Mouse (Mus musculus) kidney, postnatal 4 days (tissue): ENCODE data around the gene Disp1.

Source experiments
- DNase-seq, 2 experiments: peaks; one replicate each; pipeline ENCODE4 v3.0.0; 2021; ENCODE audit warnings: mixed read lengths in 2 of 2

The Disp1 gene

DNA sequence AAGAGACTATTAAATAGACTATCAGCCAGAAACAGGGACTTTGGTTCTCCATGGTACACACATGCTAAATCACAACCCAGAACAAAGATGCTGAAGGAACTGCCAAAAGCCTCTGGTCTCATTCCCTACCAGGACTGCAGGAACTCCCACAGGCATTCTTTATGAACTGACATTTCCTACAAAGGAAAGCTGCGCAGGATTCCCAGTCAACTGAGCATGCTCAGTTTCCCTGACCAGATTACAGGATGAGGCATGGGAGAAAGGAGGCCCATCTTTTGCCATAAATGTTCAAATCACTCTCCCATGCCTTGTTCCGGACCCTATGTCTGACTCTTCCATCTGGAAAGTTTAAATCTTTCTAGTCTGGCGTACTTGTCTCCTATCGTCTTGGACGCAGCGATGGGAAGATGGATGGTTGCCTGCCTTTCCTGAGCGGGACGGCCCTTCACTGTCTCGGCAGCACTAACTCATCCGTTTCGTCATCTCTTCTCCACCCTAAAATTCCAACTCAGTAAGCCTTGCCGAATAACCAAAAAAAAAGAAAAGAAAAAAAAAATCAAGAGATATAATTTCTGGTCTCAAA, 100.9 kb downstream of the Disp1 start:
- DNase-seq, result peak in 1 of 2 experiments; percentile 46

DNA sequence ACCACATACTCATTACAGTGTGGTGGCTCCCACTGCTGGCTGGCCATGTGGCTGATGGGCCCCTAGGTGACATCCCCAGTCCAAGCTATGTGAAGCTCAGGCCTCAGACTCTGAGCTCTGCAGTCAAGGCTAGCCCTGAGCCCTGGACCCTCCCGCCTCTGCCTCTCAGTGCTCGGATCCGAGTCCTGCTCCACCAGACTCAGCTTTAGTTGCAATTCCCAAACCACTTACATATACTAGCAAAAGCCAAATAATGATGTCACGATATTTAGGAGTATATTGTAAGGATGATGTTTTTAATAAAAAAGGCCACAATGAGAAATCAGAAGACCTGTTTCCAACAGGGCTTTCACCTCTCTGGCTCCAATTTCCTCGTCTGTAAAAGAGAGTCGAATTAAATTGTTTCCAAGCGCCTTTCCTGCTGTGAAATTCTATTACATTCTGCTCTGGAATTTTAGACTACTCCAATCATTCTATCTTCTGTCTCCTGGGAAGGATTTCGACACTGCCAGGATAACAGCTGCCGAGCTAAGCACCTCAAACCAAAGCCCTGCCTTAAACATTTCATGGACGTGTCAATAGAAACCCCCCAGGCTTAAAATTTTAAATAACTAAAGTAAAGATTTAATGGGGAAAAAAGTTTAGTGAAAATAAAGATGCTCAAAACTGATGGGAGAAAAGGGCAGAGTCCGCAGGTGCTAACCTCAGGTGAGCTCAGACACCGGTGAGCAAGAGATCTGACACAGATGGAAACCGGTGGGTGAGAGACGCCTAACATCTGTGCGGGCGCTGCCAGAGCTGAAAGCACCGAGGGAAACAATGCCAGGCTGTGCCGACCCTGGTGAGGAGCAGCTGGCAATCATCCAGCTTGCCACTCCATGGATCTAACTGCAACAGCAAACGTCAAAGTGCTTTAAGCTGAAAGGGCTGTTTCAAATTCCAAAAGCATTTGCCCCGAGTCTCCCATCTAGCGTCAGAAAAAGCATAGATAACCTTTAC, 103.2 kb downstream of the Disp1 start:
- DNase-seq, result peak; percentile 43 to 60

DNA sequence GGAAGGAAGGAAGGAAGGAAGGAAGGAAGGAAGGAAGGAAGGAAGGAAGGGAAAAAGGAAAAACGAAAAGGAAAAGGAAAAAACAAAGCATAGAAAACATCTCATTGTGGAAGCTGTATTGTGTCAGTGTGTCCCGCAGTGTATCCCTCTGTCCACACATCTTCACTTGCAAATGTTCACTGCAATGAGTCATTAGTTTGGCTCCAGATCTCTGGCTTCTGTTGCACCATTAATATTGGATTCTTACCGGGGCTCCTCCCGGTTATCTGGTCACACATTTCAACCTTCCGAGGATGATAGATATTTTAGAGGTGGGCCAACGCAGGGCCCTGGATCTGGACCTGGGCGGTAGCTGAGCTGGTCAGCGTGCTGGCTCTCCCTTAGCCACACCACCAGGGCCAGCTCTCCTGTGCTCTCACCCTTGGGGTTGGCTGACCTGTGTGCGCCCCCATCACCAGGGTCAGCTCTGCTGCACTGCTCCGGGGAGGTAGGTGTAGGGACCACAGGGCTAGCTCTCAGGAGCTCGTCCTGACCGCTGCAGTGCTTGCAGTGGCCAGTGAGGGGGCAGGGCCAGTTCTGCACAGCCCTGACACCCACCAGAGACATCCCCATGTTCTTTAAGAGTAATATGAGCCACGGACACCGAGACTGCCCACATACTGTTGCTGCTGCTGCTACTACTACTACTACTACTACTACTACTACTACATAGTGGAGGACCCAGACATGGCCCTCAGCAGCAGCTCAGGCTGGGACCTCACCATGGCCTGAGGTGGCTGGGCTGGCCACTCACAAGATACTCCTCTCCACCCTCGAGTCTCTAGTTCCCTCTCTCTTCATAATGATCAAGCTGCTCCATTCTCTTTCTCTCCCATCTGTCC, 104.1 kb downstream of the Disp1 start:
- DNase-seq, result no peak

DNA sequence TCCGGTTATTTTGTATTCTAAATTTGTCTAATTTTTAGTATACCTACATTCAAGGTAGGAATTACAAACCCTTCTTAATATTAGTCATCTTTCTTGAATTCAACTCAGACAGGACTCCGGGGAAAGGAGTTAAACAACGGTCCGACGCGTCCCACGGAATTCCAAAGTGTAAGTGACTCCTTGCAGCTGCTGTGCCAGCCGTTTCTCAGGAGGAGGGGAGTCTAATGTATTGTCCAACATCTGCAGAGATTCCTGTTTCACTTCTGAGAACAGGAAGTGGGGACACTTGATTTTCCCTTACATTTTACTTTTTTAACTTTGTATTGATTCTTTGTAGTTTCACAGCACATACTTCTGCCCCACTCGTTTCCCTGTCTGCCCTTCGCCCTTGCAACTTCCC, 104.9 kb downstream of the Disp1 start:
- peak; percentile 51 to 69 for DNase-seq

DNA sequence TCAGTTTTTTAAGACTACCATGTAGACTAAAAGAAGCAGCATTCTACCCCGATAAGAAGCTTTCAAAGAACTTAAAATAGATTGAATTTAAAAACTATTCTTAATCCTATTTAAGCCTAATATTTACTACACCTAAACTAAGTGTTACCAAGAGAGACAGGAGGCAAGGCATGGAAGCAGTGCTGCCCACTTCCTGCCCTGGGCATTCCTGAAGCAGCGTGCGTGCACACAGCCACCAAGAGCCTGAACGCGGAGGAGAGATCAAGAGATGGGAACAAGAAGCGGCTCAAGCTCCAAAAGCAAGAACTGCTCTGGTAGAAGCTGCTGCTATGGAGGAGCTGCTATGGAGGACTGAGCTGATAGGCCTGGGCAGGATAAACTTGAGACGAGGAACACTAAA, 106.2 kb downstream of the Disp1 start:
- no peak for DNase-seq

DNA sequence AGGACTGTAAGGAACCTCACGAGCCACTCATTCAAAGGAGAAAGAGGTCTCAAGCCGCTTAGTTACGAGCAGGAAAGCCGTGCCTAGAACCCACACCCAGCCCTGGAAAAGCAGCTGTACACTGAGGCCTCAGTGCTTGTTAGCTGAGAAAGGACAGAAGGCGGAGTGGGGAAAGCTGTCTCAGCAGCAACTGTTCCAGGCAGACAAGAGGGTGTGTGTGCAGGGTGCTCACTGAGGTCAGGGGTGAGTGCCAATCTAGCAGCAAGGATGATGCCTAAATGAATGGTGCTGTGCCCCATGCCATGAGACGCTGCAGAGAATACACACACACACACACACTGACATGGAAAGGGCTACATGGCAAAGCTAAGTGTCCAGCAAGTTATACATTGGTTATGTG, 106.8 kb downstream of the Disp1 start:
- DNase-seq, result no peak

DNA sequence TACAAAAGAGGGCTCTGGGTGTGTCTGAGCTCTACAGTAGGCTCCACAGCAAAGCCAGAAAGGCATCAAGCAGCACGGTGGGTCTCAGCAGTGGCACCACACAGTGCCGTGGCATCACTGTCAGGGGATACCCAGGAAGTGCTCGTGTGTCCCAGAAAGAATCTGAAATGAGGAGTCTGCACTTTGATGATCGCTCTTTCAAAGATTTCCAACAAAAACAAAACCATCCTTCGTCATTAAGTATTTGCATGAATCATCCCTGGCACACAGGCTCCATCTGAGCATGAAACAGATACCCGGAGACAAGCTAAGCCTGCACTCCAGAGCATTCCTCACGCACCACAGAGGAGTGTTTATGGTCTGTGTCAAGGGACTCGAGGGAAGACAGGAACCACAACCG, 107.8 kb downstream of the Disp1 start:
- DNase-seq, result no peak

DNA sequence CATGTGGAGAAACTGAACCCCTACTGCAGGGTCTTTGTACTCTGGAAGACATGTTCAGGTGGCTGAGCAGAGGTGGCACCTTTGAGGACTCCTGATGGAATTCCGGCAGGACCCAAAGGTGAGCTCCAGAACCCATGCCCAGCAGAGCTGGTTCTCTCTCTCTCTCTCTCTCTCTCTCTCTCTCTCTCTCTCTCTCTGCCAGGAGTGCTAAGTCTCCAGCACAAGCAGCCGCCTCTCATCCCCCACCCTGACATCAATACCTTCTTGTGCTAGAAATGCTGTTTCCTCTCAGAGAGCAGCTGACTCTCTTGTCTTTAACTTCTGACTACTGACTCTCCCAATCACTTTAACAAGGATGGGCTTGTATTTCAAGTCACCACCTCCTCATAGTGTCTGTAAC, 113.8 kb downstream of the Disp1 start:
- DNase-seq, result no peak

DNA sequence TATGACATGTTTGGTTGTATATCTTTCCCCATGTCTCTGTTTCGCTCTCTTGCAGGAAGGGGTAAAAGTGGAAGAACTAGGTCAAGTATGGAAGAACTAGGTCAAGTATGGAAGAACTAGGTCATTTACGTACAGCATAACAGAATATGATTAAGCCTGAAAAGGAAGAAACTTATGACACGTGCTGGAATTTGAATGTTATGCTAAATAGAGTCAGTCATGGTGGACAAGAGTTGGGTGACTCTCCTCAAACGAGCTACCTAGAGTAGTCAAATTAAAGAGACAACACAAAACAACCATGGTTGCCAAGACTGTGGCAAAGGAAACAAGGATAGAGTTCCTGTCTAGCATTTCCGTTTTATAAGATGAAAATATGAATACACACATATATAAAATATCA, 116.6 kb downstream of the Disp1 start:
- no peak for DNase-seq

DNA sequence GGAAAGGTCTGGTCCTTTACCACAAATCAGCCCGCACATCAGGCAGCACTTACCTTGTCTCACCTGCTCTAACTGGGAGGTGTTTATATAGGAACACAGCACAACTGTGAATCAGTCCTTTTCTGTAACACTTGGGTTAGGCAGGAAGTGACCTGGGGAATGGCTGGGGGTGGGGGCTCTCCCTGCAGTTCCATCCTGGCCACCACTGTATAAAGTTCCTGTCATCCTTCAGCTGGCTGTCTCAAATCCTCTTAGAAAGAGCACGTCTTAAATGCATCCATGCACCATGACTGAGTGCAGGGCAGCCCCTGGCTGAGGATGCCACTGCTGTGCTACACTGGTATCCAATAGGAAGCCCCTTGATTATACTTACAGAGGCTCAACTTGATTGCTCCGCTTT, 118.5 kb downstream of the Disp1 start:
- no peak for DNase-seq

DNA sequence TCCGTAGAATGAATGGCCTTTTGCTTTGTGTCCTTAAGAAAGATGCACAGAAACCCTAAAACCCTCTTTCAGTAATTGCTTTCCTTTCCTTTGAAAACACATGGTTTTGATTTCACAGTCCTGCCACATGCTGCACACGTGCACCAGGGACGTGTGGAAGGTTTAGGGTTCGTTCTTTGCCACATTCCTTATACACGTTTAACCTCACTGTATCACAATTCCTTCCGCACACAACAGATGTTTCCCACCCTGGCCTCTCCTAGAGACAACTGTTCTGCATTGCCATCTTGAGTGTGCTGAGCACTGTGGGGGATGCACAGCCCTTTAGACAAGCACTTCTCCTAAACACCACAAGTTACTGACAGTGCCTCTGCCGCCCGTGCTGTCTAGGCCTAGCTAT, 119.2 kb downstream of the Disp1 start:
- no peak for DNase-seq

DNA sequence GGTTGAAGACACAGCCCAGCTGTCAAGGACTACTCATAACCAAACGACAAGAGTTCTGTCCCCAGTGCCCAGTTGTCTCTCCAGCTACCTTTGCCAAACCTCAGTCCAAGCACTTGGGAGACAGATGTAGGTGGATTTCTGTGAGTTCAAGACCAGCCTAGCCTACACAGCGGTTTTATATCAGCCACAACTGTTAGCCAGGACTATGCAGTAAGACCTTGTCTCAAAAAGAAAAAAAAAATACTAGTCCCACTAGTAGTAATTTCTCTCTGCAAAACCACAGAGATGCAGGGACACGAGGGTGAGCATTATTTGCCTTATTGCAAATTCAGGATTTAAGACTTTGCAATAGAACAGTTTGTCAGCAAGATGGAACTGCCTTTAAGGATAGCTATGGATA, 120.0 kb downstream of the Disp1 start:
- no peak for DNase-seq

DNA sequence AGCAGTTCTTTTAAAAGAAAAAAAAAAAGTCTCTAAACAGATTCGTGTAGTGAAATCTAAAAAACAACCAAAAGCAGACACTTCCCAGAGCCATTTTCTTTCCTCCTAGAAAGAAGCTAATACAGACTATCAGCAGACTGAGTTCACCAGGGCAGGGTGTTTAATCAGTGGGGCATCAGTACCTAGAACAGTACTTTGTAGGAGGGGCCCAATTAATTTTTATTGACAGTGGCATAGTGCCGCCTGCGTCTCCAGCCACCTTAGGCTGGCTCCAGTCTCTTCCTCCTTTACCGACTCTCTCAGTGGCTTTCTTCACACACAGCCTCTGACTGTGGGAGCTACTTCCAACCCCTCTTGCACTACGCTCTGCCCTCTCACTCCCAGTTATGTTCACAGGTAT, 121.1 kb downstream of the Disp1 start:
- no peak for DNase-seq

DNA sequence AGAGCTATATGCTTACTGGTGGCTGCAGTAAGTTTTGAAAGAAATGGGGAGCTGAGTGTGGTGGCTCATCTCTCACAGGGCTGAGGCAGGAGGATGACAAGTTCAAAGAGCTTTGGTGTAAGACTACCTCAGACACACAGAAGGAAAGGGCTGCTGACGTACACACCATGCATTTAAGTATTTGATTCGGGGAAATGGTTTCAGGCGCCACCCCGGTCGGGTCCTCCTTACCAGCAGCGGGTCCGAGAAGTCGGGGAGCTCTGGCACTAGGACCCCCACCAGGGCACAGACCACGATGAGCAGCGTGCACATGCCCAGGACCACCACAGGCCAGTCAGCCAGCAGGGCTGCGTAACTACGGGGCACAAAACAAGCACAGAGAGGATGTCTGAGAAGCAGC, 121.6 kb downstream of the Disp1 start:
- no peak for DNase-seq

DNA sequence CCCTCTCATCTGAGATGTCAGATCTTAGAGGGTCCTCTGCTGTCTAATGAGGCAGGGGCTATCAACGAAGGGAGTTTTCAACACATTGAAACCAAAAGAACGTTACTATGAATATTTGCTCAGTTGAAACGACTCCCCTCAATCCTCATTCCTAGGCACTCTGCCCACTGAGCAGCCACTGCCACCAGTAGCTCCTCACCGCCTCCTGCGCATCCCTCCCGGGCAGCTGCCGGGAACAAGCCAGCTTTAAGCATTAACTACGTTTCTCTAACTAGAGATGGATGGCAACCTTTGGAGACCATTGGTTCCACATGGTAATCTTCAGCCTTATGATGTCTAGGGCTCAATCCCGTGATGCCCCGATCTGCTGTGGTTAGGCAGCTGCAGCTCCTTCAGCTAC, 123.7 kb downstream of the Disp1 start:
- DNase-seq, result no peak

DNA sequence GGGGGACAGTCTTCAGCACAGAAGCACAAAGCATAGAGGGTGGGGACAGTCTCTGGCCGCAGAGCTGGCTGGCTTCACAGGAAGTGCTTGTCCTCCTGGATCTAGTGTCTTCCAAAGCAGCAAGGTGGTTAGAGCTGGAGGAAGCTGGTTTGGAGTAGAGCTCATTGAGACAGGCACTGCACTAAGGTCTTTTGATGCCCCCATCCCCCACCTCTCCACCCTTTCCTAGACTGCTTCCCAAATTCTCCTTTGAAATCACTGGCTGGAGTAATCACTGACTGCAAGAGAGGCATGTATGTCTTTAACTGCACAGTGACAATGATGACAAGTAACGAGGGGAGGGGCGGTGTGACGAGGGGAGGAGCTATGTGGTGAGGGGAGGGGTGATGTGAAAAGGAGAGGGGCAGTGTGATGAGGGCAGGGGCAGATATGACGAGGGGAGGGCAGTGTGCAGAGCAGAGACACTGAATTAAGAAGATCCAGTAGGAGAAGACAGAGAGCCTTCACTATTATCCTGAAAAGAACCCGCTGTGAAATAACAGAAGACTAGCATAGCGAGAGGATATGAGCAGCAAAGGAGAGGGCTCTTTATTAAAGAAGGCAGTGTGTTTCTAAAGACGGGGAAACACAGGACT, 125.8 kb downstream of the Disp1 start:
- no peak for DNase-seq

DNA sequence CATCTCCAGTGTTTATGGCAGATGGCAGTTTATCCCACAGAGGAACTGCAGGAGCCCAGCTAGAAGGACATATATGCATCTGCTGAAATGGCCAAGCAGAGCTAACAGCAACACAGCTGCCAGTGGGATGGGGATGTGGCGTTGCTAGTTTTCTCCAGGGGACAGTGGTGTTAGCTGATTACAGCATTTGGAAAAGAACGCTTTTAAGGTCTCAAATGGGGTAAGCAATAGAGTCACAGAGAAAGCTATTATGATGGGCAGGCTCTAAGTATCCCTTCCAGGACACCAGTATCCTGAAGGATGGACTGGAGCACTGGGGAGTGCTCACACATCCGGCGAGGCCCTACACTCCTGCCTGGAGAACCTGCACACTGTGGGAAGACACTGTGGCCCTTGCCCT, 129.0 kb downstream of the Disp1 start:
- no peak for DNase-seq

DNA sequence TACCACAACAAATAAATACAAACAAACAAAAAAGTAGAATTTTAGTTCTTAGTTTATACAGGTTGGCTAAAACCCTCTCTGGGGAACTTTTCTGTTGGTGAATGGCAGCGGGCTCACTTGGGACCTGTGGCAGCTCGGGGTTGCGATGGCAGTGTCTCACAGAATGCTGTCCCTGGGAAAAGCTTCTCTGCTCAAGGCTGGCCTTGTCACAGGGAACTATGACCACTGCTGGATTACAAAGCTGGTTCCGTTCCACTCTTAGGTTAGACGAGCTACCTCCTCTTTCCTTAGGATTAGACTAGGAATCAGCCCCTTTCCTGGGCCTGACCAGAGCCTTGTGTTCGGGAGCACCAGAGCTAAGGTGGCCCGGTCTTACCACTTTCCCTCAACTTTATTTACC, 130.1 kb downstream of the Disp1 start:
- DNase-seq, result no peak

DNA sequence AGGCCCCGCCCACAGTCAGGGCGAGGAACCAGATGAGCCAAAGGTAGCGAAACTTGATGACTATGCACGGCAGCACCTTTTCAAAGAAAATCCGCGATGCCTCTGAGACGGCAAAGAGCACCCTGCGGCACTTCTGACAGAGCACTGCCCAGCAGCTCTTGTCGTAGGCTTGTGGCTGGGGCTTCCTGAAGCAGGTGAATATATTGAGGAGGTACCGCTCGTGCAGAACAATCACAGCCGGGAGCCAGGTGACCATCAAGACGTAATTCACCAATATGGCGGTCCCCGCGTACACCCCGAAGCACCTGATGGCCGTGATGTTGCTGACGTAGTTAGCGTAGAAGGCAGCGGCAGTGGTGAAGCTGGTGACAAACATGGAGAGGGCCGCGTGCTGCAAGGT, 132.7 kb downstream of the Disp1 start:
- no peak for DNase-seq

DNA sequence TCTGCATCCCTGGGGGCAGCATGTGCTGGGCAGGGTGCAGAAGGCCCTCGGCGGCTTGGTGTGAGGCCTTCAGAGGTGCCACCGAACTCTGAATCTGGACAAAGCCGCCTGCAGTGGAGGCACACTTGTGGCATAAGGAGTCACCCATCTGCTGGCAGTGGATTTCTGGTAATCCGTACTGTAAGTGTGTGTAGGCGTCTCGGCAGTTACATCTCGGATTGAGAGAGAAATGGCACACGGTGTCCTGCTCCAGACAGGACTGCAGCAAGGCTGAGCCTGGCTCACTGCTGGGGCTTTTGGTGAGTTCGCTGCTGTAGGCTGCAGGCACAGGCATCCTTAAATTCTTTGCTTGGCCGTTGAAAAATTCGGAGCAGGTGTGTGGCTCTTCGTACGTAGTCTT, 134.5 kb downstream of the Disp1 start:
- DNase-seq, result no peak

DNA sequence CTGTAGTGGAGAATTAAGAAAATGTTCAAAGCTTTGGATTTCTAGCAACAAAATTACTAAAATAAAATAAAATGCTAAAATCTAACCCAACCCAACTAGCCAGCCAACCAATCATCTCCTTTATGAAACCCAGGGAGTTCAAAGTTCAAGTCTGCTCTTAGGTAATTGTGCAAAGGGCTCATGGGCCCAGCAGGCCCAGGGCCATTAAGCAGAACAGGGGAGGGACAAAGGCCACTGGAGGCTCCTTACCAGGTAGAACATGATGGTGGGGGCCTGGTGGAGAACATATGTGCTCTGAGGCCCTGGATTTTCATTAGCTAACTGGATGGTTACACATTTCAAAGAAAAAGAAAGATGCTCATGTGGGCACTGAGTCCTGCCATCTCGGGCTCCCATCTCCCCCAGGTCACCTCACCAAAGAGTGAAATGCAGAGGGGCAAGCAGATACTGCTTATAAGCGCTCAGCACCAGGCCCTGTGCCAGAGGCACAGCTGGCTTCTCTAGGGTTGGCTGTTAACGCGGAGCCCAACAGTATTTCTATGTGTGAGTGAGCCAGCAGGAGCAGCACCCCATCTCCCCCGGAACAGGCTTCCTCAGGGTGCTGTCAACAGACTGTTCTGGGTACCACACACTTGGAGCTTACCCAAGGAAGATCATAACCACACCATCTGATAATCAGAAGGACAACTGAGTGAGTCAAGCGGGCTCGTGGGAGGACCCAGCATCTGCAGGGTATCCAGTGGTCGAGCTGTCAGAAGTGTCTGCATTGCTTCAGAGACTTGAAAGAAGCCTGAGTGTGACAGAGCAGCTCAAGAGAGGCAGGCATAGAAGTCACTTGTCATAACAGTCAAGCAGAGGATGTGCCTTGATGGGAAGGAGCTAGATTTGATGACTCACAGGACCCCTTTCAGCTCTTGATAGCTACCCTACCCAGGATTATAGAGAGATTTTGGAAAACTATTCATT, 137.0 kb downstream of the Disp1 start:
- DNase-seq, result peak; percentile 26 to 28

DNA sequence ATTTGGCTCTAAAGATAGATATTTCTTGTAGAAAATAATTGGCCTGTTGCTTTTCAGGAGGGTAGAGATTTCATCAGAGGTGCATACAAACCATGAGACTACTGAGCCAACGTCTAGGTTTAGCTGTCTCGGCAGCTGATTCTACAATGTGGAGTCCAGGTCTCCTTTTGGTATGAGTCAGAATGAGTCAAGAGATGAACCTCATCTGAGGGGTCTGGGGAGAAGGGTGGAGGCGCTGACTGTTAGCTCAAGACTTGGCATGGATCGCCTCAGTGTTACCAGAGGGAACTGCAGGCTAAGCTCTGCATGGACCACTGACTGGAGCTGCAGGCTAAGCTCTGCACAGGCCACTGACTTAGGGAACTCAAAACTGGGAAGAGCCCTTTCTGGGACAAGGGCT, 138.9 kb downstream of the Disp1 start:
- no peak for DNase-seq
